Mouse (Mus musculus) CH12.LX (cell line): ENCODE results near the gene Il1rl2. TPM values are rescaled to one million over a fixed set of nuclear protein-coding genes. Genes with fewer than 3 reads are reported as not detected.

ENCODE experiments used
- DNase-seq: peaks from one replicate; pipeline ENCODE4 v3.0.0-alpha.2; 2013; ENCODE audit errors: extremely low read depth
- H3K27ac ChIP-seq: 2 replicates; pipeline ENCODE4 v1.5.1; 2012; ENCODE audit warnings: low read depth, mild to moderate bottlenecking, control low read depth, moderate library complexity; ENCODE audit not compliant: insufficient read depth
- H3K27me3 ChIP-seq: replicated peaks from 2 replicates; pipeline ENCODE3; 2012; ENCODE audit warnings: inconsistent platforms
- H3K36me3 ChIP-seq, 2 experiments: replicated peaks in 1 of 2; 2 replicates each; pipeline versions ENCODE3 to v1.6.1; 2012; ENCODE audit warnings: inconsistent platforms in 1 of 2, low read length in 1 of 2, mild to moderate bottlenecking in 1 of 2, mixed read lengths in 1 of 2, moderate library complexity in 1 of 2; ENCODE audit not compliant: control insufficient read depth in 1 of 2, insufficient read depth in 1 of 2
- H3K4me1 ChIP-seq, 2 experiments: 2 replicates each; pipeline ENCODE4 v1.6.1; 2012; ENCODE audit warnings: inconsistent platforms in 1 of 2, moderate library complexity in 1 of 2; ENCODE audit not compliant: insufficient read depth in 2 of 2, control insufficient read depth in 1 of 2
- H3K4me2 ChIP-seq: 2 replicates; pipeline ENCODE4 v1.6.1; 2012; ENCODE audit warnings: low read depth, mild to moderate bottlenecking, control low read depth; ENCODE audit not compliant: poor library complexity, insufficient read depth, severe bottlenecking
- H3K4me3 ChIP-seq, 3 experiments: fragments of 150-350 bp in 1 of 3; sonication (generic) in 1 of 3; replicated peaks in 1 of 3; 2 replicates each; pipeline versions ENCODE3 to v1.5.1; 2011 to 2012; ENCODE audit warnings: low read depth in 2 of 3, low read length in 2 of 3, mild to moderate bottlenecking in 2 of 3, moderate library complexity in 2 of 3, control low read depth in 1 of 3, improper control_type of control experiment in 1 of 3, inconsistent platforms in 1 of 3, mixed read lengths in 1 of 3; ENCODE audit not compliant: poor library complexity in 1 of 3
- H3K79me2 ChIP-seq: replicated peaks from 2 replicates; pipeline ENCODE4 v1.6.1; 2012; ENCODE audit warnings: mild to moderate bottlenecking, moderate library complexity; ENCODE audit not compliant: control insufficient read depth, poor library complexity, insufficient read depth, severe bottlenecking; ENCODE audit errors: extremely low read depth
- H3K9ac ChIP-seq: 2 replicates; pipeline ENCODE4 v1.6.1; 2012; ENCODE audit warnings: low read depth, mild to moderate bottlenecking, control low read depth, moderate library complexity; ENCODE audit not compliant: insufficient read depth
- H3K9me3 ChIP-seq: replicated peaks from 2 replicates; pipeline ENCODE3; 2012; ENCODE audit warnings: low read length, inconsistent platforms, mixed read lengths
- CHD1 ChIP-seq: IDR thresholded peaks from 2 replicates; pipeline ENCODE4 v1.6.1; 2012; ENCODE audit warnings: low read depth, low read length, improper control_type of control experiment, inconsistent platforms
- HCFC1 ChIP-seq: IDR thresholded peaks from 2 replicates; pipeline ENCODE4 v1.6.1; 2012; ENCODE audit warnings: low read depth, mild to moderate bottlenecking, inconsistent platforms, low read length, improper control_type of control experiment
- JUND ChIP-seq: conservative IDR thresholded peaks from 2 replicates; pipeline ENCODE4 v1.6.1; 2011; ENCODE audit warnings: low read depth, low read length, improper control_type of control experiment
- KAT2A ChIP-seq: IDR thresholded peaks from 2 replicates; pipeline ENCODE4 v1.6.1; 2012; ENCODE audit warnings: low read length, improper control_type of control experiment, inconsistent platforms; ENCODE audit not compliant: insufficient replicate concordance
- MAFK ChIP-seq: IDR thresholded peaks from 2 replicates; pipeline ENCODE4 v1.6.1; 2011; ENCODE audit warnings: low read length, improper control_type of control experiment; ENCODE audit not compliant: insufficient replicate concordance
- MAX ChIP-seq: IDR thresholded peaks from 2 replicates; pipeline ENCODE4 v1.6.1; 2011; ENCODE audit warnings: low read length, improper control_type of control experiment
- MXI1 ChIP-seq: IDR thresholded peaks from 2 replicates; pipeline ENCODE4 v1.6.1; 2011; ENCODE audit warnings: mild to moderate bottlenecking, low read depth, low read length, improper control_type of control experiment
- MYC ChIP-seq: IDR thresholded peaks from 2 replicates; pipeline ENCODE4 v1.6.1; 2011; ENCODE audit warnings: low read depth, mild to moderate bottlenecking, improper control_type of control experiment, low read length
- NELFE ChIP-seq: IDR thresholded peaks from 2 replicates; pipeline ENCODE4 v1.6.1; 2011; ENCODE audit warnings: low read depth, low read length, improper control_type of control experiment
- NRF1 ChIP-seq: IDR thresholded peaks from 2 replicates; pipeline ENCODE4 v1.6.1; 2014; ENCODE audit warnings: low read depth, mild to moderate bottlenecking, inconsistent platforms, low read length, improper control_type of control experiment, moderate library complexity
- PAX5 ChIP-seq: IDR thresholded peaks from 2 replicates; pipeline ENCODE4 v1.6.1; 2012; ENCODE audit warnings: low read length, inconsistent platforms, mixed read lengths
- POLR2AphosphoS2 ChIP-seq: IDR thresholded peaks from 2 replicates; pipeline ENCODE4 v1.6.1; 2011; ENCODE audit warnings: low read depth, low read length, improper control_type of control experiment
- RAD21 ChIP-seq: IDR thresholded peaks from 2 replicates; pipeline ENCODE4 v1.6.1; 2011; ENCODE audit warnings: low read depth, mild to moderate bottlenecking, low read length, improper control_type of control experiment, moderate library complexity
- SMC3 ChIP-seq: IDR thresholded peaks from 2 replicates; pipeline ENCODE4 v1.6.1; 2011; ENCODE audit warnings: low read depth, low read length, improper control_type of control experiment
- TCF12 ChIP-seq: IDR thresholded peaks from 2 replicates; pipeline ENCODE4 v1.6.1; 2014; ENCODE audit warnings: low read depth, mild to moderate bottlenecking, inconsistent platforms, low read length, improper control_type of control experiment
- UBTF ChIP-seq: IDR thresholded peaks from 2 replicates; pipeline ENCODE4 v1.6.1; 2012; ENCODE audit warnings: low read depth, mild to moderate bottlenecking, inconsistent platforms, low read length, improper control_type of control experiment, moderate library complexity
- ZC3H11A ChIP-seq: IDR thresholded peaks from 2 replicates; pipeline ENCODE4 v1.6.1; 2012; ENCODE audit warnings: low read depth, mild to moderate bottlenecking, inconsistent platforms, low read length, improper control_type of control experiment
- ZKSCAN1 ChIP-seq: IDR thresholded peaks from 2 replicates; pipeline ENCODE4 v1.6.1; 2012; ENCODE audit warnings: low read depth, inconsistent platforms, low read length, improper control_type of control experiment, borderline replicate concordance
- dilution Hi-C: fragments of 300-500 bp; cut with MboI; formaldehyde crosslinking; loops from 2 replicates; pipeline ENCODE4 v1.14.3; 2020; ENCODE audit warnings: low sequenced_read_pairs; ENCODE audit not compliant: extremely low pct_unique_long_range_greater_than_20kb, extremely low pct_ligation_motif_present
- in situ Hi-C: fragments of 300-500 bp; cut with MboI; formaldehyde crosslinking; loops from 3 replicates; pipeline ENCODE4 v1.14.3; 2019; ENCODE audit warnings: low sequenced_read_pairs, low pct_ligation_motif_present, low pct_unique_long_range_greater_than_20kb, mixed read lengths
- polyA plus RNA-seq: library from polyadenylated mRNA; unstranded; fragments of >175 nt; gene quantifications from 2 replicates; pipeline ENCODE4 v1.2.1, GENCODE M21; 2012; ENCODE audit warnings: low read depth; ENCODE audit not compliant: insufficient read length
- total RNA-seq, 2 experiments: library from RNA; depleted of rRNA; stranded (reverse); fragments of 300-350 nt in 1 of 2; fragments of >200 nt in 1 of 2; gene quantifications; 2 replicates each; pipeline ENCODE4 v1.2.3; 2012 to 2014

Il1rl2 gene
- total and polyA plus RNA-seq, 3 experiments, result not detected

DNA sequence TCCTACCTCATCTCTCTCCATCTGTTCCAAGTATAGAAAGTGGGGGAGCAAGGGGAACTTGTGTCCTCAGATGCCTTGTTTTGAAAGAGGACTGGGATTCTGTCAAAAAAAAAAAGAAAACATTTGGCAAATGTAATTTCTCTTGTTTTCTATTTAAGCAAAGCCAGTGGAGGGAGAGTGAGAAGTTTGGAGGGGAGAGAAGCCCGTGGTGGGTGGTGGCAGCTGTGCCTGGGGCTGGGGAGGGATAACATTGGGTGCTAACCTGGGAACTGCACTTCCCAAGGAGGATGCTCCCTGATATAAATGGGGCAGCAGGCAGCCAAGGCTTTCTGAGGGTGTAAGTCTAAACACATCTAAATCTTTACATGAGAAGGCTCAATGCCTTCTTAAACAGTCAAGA is 37.2 kb downstream of the Il1rl2 start:
- dilution Hi-C loops, result no loop called here
- Histone ChIP-seq H3K79me2 (no peaks in the 10 kb centered on the region), H3K27me3 (no peaks in the 10 kb centered on the region), H3K27ac (no peak overlapping the region), H3K4me3 (no peak overlapping the region), H3K4me1 (peaks cover 3 to 19% of the 10 kb centered on the region in 2 experiments; a peak in 3 of 4 replicates), H3K36me3 (no peaks in the 10 kb centered on the region), H3K9ac (no peak overlapping the region), H3K4me2 (no peak overlapping the region), H3K9me3 (no peaks in the 10 kb centered on the region)
- no peak for DNase-seq
- TF ChIP-seq TCF12 (no peak), ZKSCAN1 (no peak), RAD21 (no peak), HCFC1 (no peak), POLR2AphosphoS2 (no peak), SMC3 (no peak), MYC (no peak), UBTF (no peak), NELFE (no peak), CHD1 (no peak), MAX (no peak), PAX5 (no peak), MXI1 (no peak), NRF1 (no peak)
- in situ Hi-C loops, result no loop called here

DNA sequence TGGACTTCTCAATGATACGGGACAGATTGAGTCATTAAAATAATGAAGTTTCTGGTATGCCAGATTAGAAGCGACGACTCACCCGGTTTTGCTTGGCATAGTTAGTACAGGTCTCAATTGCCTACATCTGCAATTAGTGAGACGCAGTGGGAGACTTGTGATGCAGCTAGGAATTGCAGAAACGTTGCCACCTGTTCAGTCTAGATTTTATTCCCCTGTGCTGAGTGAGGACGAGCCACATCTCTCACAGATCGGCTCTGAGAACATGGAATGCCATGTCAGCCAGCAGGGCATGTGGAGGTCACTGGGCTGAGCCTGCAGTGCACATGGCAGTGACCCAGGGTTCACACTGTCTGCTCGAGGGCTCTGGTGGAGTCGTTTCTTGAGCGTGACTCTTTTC is 38.4 kb downstream of the Il1rl2 start:
- in situ Hi-C loops, result no loop called here

More for the DNA sequence above, 38.4 kb downstream of the Il1rl2 start:
- dilution Hi-C loops, result no loop called here
- Histone ChIP-seq H3K9me3 (no peaks in the 10 kb centered on the region), H3K4me2 (no peak overlapping the region), H3K36me3 (no peaks in the 10 kb centered on the region), H3K9ac (no peak overlapping the region), H3K4me1 (peaks cover 5 to 25% of the 10 kb centered on the region in 2 experiments; a peak in 3 of 4 replicates), H3K4me3 (no peak overlapping the region), H3K79me2 (no peaks in the 10 kb centered on the region), H3K27me3 (no peaks in the 10 kb centered on the region), H3K27ac (no peak overlapping the region)
- no peak for DNase-seq
- TF ChIP-seq ZC3H11A (no peak), NELFE (no peak), NRF1 (no peak), MYC (no peak), JUND (no peak), HCFC1 (no peak), KAT2A (no peak), MAFK (no peak)
- TF ChIP-seq, all 38 proteins: peak for 0
